Mouse (Mus musculus): ENCODE results near the gene Srrd. TPM values are rescaled to one million over a fixed set of nuclear protein-coding genes. Genes with fewer than 3 reads are reported as not detected.

The Srrd gene
- polyA plus RNA-seq, 1 experiment from 2014 or later, result 50.0 TPM

DNA sequence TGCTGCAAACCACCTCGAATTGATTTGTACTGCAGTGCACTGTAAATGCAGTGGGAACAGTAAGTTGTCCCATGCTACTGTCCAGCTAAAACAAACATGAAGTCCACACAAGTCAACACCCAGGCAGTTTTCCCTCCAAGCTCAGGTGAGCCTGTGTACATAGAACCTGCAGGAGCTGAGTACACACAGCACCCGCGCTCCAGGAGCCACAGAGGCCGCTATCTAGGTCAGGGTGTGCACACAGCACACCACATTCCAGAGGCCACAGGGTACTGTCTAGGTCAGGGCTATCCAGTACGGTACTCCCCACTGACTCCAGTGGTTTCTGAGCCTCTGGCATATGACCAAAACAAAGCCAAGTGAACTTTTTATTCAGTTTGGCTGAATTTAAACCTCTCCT, 40.5 kb downstream of the Srrd start:
- no peak overlapping the region for H3K4me3 ChIP-seq (replicated peaks)
- 90% methylated on average over 5 of the region's 5 CpGs for WGBS
- H3K4me2 ChIP-seq, result no peak overlapping the region
- no peaks in the 10 kb centered on the region for H3K27me3 ChIP-seq
- H3K4me1 ChIP-seq, result no peaks in the 10 kb centered on the region
- no peaks in the 10 kb centered on the region for H3K9me3 ChIP-seq
- no peak overlapping the region for H3K27ac ChIP-seq
- H3K9ac ChIP-seq, result no peak overlapping the region
- peaks cover 1% of the 10 kb centered on the region; the same call in 1 of the 2 replicates for H3K36me3 ChIP-seq (replicated peaks)
- ATAC-seq (ENCODE audit: low FRiP score), result no peak

DNA sequence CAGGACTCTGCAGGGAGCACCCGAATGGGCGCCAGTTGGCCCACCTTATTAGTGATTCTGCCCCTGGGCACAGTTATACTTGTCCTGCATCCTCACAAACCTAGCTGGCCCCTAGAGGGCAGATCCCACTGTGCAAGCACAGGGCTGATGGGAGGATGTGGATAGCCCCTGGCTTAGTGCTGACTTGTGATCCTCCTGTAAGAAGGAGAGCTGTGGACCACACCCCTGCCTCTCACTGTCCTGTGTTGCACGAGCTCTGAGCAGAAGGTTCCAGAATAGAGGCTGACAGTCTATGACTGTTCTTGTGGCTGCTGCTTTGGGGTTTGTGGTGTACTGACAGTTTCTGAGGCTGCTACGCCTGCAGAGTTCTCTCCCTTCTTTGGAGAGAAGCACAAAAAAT, 41.1 kb downstream of the Srrd start:
- no peaks in the 10 kb centered on the region for H3K36me3 ChIP-seq (replicated peaks)
- H3K4me3 ChIP-seq (replicated peaks), result no peak overlapping the region
- no peaks in the 10 kb centered on the region for H3K9me3 ChIP-seq
- WGBS, result 85% methylated on average over 4 of the region's 4 CpGs
- H3K27me3 ChIP-seq, result no peaks in the 10 kb centered on the region
- H3K4me1 ChIP-seq, result no peaks in the 10 kb centered on the region; the same call in 1 of the 2 replicates
- no peak overlapping the region for H3K9ac ChIP-seq
- H3K27ac ChIP-seq, result no peak overlapping the region
- ATAC-seq (ENCODE audit: low FRiP score), result no peak
- H3K4me2 ChIP-seq, result no peak overlapping the region

DNA sequence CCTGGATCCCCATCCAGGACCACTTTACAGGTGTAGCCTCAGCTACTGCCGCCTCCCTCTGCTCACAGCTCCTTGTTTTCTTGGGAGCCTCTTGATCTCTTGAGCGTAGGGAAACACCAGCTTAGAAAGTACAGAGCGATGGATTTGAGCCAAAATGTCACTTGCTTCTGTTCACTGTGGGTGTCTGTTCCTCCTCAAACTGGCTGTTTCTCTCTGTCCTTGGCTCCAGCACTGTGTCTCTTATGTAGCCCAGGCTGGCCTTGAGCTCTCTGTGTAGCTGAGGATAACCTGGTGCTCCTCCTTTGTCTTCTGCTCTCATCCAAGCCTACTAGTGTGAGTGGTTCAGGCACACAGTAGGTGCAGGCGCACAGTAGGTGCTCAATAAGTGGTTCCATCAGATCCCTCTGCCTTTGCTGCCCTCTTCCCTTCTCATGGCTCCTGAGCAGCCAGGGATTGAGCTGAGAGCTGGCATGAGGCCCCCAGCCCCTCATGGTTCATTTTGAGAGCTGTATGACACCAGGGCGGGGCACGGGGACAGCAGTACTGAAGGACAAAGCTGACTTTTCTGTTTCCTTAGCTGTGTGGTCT, 42.0 kb downstream of the Srrd start:
- Histone ChIP-seq H3K4me2 (no peak overlapping the region), H3K27me3 (no peaks in the 10 kb centered on the region), H3K4me3 (replicated peaks) (no peak overlapping the region), H3K4me1 (no peaks in the 10 kb centered on the region; the same call in 1 of the 2 replicates), H3K9me3 (no peaks in the 10 kb centered on the region), H3K36me3 (replicated peaks) (no peaks in the 10 kb centered on the region), H3K9ac (no peak overlapping the region), H3K27ac (no peak overlapping the region)
- no peak for ATAC-seq (ENCODE audit: low FRiP score)
- 94% methylated on average over 6 of the region's 6 CpGs for WGBS

DNA sequence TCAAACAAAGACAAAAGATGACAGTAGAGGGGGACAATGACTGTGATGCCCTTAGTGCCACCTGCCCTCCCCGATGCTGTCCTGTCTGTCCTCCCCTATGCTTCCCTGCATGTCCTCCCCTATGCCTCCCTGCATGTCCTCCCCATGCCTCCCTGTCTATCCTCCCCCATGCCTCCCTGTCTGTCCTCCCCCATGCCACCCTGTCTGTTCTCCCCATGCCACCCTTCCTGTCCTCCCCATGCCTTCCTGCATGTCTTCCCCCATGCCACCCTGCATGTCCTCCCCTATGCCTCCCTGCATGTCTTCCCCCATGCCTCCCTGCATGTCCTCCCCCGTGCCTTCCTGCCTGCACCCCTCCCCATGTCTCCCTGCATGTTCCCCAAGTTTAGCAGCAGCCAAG, 42.7 kb downstream of the Srrd start:
- no peak for ATAC-seq (ENCODE audit: low FRiP score)
- WGBS, result 89% methylated on average over 2 of the region's 2 CpGs
- H3K9me3 ChIP-seq, result no peaks in the 10 kb centered on the region
- H3K27me3 ChIP-seq, result no peaks in the 10 kb centered on the region
- H3K4me2 ChIP-seq, result no peak overlapping the region
- no peak overlapping the region for H3K9ac ChIP-seq
- H3K4me1 ChIP-seq, result peaks cover 6% of the 10 kb centered on the region
- H3K27ac ChIP-seq, result no peak overlapping the region
- no peak overlapping the region for H3K4me3 ChIP-seq (replicated peaks)
- H3K36me3 ChIP-seq (replicated peaks), result no peaks in the 10 kb centered on the region

DNA sequence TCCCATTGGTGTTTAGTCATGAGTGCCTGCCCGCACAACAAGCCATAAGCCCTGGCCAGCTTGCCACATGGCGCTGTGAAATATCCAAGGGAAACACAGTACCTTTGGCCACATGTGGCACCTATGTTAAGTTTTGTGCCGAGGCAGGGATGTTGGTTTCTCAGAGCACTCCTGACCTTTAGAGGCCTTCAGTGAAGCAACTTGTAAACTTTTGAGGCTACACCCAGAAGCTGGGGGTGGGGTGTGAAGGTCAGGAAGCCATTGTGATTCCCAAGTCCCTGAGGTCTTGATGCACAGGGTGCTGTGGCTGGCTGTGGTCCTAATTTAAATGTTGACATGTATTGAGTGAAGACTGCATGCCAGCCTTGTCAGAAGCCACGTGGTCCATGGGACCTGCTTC, 43.4 kb downstream of the Srrd start:
- Histone ChIP-seq H3K36me3 (replicated peaks) (no peaks in the 10 kb centered on the region), H3K4me3 (replicated peaks) (no peak overlapping the region), H3K27me3 (no peaks in the 10 kb centered on the region), H3K9me3 (no peaks in the 10 kb centered on the region), H3K27ac (0 out of 2 replicates have a peak overlapping the region, but pooled peaks have one; percentile 8), H3K4me2 (no peak overlapping the region), H3K4me1 (peaks cover 13% of the 10 kb centered on the region), H3K9ac (no peak overlapping the region)
- ATAC-seq (ENCODE audit: low FRiP score), result no peak
- 87% methylated on average over 4 of the region's 4 CpGs for WGBS

DNA sequence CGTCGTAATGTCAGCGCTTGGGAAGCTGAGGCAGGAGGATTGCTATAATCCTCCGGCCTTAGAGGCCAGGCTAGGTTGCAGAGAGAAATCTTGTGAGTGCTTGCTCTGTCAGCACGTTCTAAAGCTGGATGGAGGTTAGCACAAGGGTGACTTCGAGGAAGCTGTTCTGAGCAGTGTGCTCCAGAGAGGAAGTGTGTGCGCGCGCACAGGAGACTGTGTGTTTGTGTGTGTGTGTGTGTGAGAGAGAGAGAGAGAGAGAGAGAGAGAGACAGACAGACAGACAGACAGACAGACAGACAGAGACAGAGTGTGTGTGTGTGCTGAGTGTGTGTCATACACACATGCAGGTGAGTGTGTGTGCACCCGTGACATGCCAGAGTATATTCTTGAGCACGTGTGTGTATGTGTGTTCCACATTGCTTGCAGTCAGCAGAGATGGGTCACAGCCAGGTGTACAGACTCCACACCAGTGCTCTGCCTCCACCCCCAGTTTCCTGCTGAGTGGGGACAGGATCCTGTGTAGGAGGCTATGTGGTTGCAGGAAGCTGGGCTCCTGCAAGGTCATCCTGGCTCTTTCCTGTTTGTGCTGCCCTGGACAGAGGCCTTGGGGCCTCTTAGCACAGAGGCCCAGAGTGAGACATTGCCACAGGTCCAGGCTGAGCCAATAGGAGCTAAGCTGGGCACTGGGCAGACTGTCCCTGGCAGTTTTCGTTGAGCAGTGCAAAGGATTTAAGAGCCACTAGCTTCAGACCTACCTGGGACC, 44.4 kb downstream of the Srrd start:
- Histone ChIP-seq H3K4me2 (no peak overlapping the region), H3K9ac (no peak overlapping the region), H3K4me1 (peaks cover 17% of the 10 kb centered on the region), H3K9me3 (no peaks in the 10 kb centered on the region), H3K27ac (no peak overlapping the region), H3K4me3 (replicated peaks) (no peak overlapping the region), H3K36me3 (replicated peaks) (no peaks in the 10 kb centered on the region), H3K27me3 (no peaks in the 10 kb centered on the region)
- no peak for ATAC-seq (ENCODE audit: low FRiP score)
- WGBS, result 92% methylated on average over 12 of the region's 12 CpGs

DNA sequence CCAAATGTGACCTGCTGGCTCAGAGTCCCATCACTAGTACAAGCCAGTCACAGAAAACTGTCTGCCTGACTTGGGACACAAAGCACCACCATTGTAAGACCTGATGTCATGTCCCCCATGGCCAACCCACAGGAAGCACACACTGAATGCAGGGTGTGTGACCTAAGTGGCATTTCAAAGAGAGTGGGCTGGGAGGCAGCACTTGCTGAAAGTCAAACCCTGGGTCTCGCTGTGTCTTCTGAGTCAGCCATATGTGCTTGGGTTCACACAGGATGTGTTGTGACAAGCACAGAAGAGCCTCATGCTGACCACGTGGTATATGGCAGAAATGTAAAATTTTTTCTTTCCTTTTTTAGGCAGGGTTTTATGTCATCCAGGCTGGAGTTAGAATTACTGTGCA, 45.6 kb downstream of the Srrd start:
- WGBS, result 93% methylated on average over 2 of the region's 2 CpGs
- H3K4me2 ChIP-seq, result no peak overlapping the region
- no peaks in the 10 kb centered on the region for H3K36me3 ChIP-seq (replicated peaks)
- H3K4me3 ChIP-seq (replicated peaks), result no peak overlapping the region
- peaks cover 17% of the 10 kb centered on the region for H3K4me1 ChIP-seq
- 0 out of 2 replicates have a peak overlapping the region, but pooled peaks have one; percentile 19 for H3K27ac ChIP-seq
- H3K9me3 ChIP-seq, result no peaks in the 10 kb centered on the region
- H3K27me3 ChIP-seq, result no peaks in the 10 kb centered on the region
- H3K9ac ChIP-seq, result no peak overlapping the region
- no peak for ATAC-seq (ENCODE audit: low FRiP score)

DNA sequence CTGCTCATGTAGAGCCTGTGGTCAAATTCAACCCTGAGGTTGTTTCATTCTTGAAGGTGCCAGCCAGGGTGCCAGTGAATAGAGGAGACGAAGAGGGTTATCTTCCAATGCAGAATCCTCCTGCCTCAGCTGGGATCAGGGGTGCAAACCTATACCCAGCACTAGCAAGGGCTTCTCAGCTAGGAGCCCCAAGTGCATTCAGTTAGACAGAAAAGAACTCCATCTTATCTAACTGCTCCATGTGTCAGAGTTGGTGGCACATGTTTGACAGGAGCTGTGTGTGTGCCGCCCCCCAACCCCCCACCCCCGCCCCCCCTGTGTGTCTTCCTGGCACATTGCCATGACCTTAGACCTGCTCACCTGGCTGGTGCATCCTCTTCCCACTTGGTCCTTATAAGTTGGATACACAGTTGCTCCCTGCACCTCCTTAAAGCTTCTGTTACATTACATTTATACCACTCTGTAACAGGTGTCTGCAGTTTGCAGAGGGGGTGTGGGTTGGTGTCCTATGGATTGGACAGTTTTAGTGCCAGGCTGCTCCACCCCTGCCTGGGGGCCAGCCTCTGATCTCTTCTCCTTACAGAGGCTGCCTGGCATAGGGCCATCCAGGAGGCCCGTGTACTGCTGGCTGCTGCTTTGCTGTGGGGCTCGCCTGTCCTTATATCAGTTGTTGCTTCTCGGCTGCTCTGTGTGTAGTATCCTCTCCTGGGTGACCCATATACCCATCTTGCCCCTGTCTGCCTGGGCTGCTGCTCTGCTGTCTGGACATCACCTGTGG, 46.2 kb downstream of the Srrd start:
- WGBS, result 91% methylated on average over 6 of the region's 6 CpGs
- H3K27ac ChIP-seq, result 0 out of 2 replicates have a peak overlapping the region, but pooled peaks have one; percentile 19

DNA sequence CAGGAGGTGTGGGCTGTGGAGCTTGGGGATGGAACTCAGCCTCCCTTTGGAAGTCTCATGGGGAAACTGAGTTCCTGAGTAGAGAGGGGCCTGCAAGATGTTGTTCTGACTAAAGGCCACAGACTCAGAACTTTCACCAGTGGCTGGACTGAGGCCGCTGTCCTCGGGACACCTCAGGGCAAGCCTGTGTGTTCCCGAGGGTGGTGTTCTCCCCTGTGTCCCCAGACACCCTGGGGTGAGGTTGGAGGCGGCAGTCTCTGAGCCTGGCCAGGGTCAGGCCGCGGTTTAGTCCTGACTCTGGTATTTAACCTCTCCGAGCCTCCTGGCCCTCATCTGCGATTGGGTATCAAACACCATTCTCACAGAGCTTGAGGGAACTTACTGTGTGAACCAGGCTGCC, 47.3 kb downstream of the Srrd start:
- no peak overlapping the region for H3K4me2 ChIP-seq
- H3K4me3 ChIP-seq (replicated peaks), result no peak overlapping the region
- no peaks in the 10 kb centered on the region for H3K36me3 ChIP-seq (replicated peaks)
- H3K9me3 ChIP-seq, result no peaks in the 10 kb centered on the region
- H3K9ac ChIP-seq, result no peak overlapping the region
- no peak for ATAC-seq (ENCODE audit: low FRiP score)
- WGBS, result 56% methylated on average over 8 of the region's 8 CpGs
- no peak overlapping the region for H3K27ac ChIP-seq
- H3K4me1 ChIP-seq, result peaks cover 17% of the 10 kb centered on the region
- H3K27me3 ChIP-seq, result no peaks in the 10 kb centered on the region

More for the DNA sequence above, 46.2 kb downstream of the Srrd start:
- no peak for ATAC-seq (ENCODE audit: low FRiP score)
- H3K4me1 ChIP-seq, result peaks cover 17% of the 10 kb centered on the region
- no peak overlapping the region for H3K9ac ChIP-seq
- no peak overlapping the region for H3K4me3 ChIP-seq (replicated peaks)
- H3K27me3 ChIP-seq, result no peaks in the 10 kb centered on the region
- no peaks in the 10 kb centered on the region for H3K36me3 ChIP-seq (replicated peaks)
- no peaks in the 10 kb centered on the region for H3K9me3 ChIP-seq
- H3K4me2 ChIP-seq, result no peak overlapping the region

DNA sequence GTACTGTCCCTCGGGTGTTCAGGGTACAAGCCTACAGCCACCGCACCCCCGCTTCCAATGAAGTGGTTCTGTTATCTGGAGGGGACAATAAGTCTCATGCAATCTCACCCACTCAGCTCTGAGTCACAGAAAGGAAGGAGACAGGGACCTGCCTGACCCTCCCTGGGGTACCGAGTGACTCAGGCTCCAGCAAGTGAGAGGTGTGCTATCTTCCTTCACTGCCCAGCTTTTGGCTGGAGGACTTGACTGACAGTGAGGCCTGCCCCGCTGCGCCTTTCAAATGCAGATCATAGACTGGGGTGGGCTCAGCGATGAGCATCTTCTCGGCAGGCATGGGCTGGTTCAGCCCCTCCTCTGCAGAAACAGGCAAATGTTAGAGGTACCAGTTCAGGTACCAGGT, 47.7 kb downstream of the Srrd start:
- H3K9ac ChIP-seq, result no peak overlapping the region
- H3K4me1 ChIP-seq, result peaks cover 17% of the 10 kb centered on the region
- no peak overlapping the region for H3K4me3 ChIP-seq (replicated peaks)
- no peaks in the 10 kb centered on the region for H3K9me3 ChIP-seq
- no peak overlapping the region for H3K27ac ChIP-seq
- no peaks in the 10 kb centered on the region for H3K27me3 ChIP-seq
- ATAC-seq (ENCODE audit: low FRiP score), result no peak
- H3K4me2 ChIP-seq, result no peak overlapping the region
- no peaks in the 10 kb centered on the region for H3K36me3 ChIP-seq (replicated peaks)
- 38% methylated on average over 8 of the region's 8 CpGs for WGBS

DNA sequence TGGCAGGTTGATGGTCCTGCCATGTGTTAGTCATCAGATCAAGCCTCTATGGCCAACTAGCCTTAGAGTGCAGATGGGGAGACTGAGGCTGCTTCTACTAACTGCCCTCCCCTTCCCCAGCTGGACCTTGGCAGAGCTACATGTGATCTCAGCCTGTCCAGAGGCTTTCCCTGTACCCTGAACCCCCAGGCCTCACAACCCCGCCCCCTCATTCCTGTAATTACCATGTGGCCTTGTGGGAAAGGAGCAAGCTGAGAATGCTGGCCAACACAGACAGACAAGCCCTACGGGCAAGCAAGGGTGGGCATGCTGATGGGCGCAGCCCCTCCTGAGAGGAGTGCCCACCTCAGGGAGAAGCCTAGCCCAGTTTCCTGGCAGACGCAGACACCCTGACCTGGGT, 48.1 kb downstream of the Srrd start:
- Histone ChIP-seq H3K4me2 (no peak overlapping the region), H3K9me3 (no peaks in the 10 kb centered on the region), H3K9ac (no peak overlapping the region), H3K4me3 (replicated peaks) (no peak overlapping the region), H3K36me3 (replicated peaks) (no peaks in the 10 kb centered on the region), H3K27ac (no peak overlapping the region), H3K4me1 (peaks cover 17% of the 10 kb centered on the region), H3K27me3 (no peaks in the 10 kb centered on the region)
- no peak for ATAC-seq (ENCODE audit: low FRiP score)
- 71% methylated on average over 4 of the region's 4 CpGs for WGBS

DNA sequence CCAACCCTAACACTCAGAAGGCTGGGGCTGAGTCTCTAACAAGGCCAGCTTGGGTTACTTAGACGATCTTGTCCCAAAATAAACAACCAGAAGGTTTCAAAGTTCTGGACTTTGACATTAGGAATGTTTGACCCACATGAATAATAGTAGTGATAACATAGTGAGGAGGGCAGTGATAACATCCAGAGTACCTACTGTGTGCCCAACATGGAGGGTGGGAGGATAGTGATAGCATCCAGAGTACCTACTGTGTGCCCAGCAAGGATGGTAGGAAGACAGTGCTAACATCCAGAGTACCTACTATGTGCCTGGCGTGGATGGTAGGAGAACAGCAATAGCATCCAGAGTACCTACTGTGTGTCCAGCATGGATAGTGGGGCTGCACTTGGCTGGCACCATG, 49.0 kb downstream of the Srrd start:
- no peaks in the 10 kb centered on the region for H3K36me3 ChIP-seq (replicated peaks)
- H3K4me1 ChIP-seq, result peaks cover 17% of the 10 kb centered on the region
- H3K9me3 ChIP-seq, result no peaks in the 10 kb centered on the region
- no peak overlapping the region for H3K9ac ChIP-seq
- H3K4me3 ChIP-seq (replicated peaks), result no peak overlapping the region
- WGBS, result 84% methylated on average over 2 of the region's 2 CpGs
- no peak overlapping the region for H3K4me2 ChIP-seq
- H3K27ac ChIP-seq, result no peak overlapping the region
- ATAC-seq (ENCODE audit: low FRiP score), result no peak
- H3K27me3 ChIP-seq, result no peaks in the 10 kb centered on the region
